Mouse (Mus musculus) kidney, embryonic 14.5 days (tissue): ENCODE measurements at regions not wholly inside any gene's neighbourhood (a gene's known extent, or its start where the extent isn't known, plus 50 kb on each side); places are given as distances from the start of the nearest gene placed in this dataset.

ENCODE experiments used
- ATAC-seq: fragments of 200-750 bp; cut with Nextera tagmentation; 2 replicates; pipeline ENCODE4 v1.8.0; 2017; ENCODE audit warnings: moderate number of reproducible peaks, mild to moderate bottlenecking, moderate TSS enrichment, moderate library complexity; ENCODE audit not compliant: low FRiP score, low TSS enrichment
- H3K27ac ChIP-seq: fragments of 300-500 bp; sonication (generic); 2 replicates; pipeline ENCODE4 v1.5.1; 2014; ENCODE audit warnings: low read depth, mild to moderate bottlenecking, low read length, moderate library complexity, mixed read lengths
- H3K27me3 ChIP-seq: fragments of 300-500 bp; sonication (generic); 2 replicates; pipeline ENCODE4 v1.6.1; 2014; ENCODE audit warnings: mild to moderate bottlenecking, low read length; ENCODE audit not compliant: control insufficient read depth, insufficient read depth
- H3K36me3 ChIP-seq: fragments of 300-500 bp; sonication (generic); 2 replicates; pipeline ENCODE4 v1.6.1; 2014; ENCODE audit warnings: low read length, mixed read lengths; ENCODE audit not compliant: control insufficient read depth, insufficient read depth
- H3K4me1 ChIP-seq: fragments of 300-500 bp; sonication (generic); 2 replicates; pipeline ENCODE4 v1.6.1; 2014; ENCODE audit warnings: low read length, mixed read lengths; ENCODE audit not compliant: control insufficient read depth, insufficient read depth
- H3K4me2 ChIP-seq: fragments of 300-500 bp; sonication (generic); replicated peaks from 2 replicates; pipeline ENCODE4 v1.6.1; 2014; ENCODE audit warnings: low read depth, mild to moderate bottlenecking, low read length
- H3K4me3 ChIP-seq: fragments of 300-500 bp; sonication (generic); 2 replicates; pipeline ENCODE4 v1.5.1; 2014; ENCODE audit warnings: mild to moderate bottlenecking, low read length
- H3K9ac ChIP-seq: fragments of 300-500 bp; sonication (generic); 2 replicates; pipeline ENCODE4 v1.6.1; 2014; ENCODE audit warnings: low read depth, mild to moderate bottlenecking, low read length, moderate library complexity
- H3K9me3 ChIP-seq: fragments of 300-500 bp; sonication (generic); 2 replicates; pipeline ENCODE4 v1.6.1; 2016; ENCODE audit warnings: low read length; ENCODE audit not compliant: control insufficient read depth
- WGBS: fragments of 180-500 bp; shearing (Covaris S2); extraction: QIAGEN DNeasy Blood & Tissue Kit; methylation state at CpG from one replicate; pipeline ENCODE4 v1.1.7; 2014; 5-methylcytosine and 5-hydroxymethylcytosine counted together

GRCm38 (mm10) chr15:59138393-59139107 is 249.5 kb downstream of the Gm49356 start:
- ATAC-seq: no peak
- H3K4me2 ChIP-seq: no peak overlapping the region
- no peaks in the 10 kb centered on the region for H3K27me3 ChIP-seq
- WGBS: 55% methylated on average over 8 of the region's 8 CpGs
- no peak overlapping the region for H3K4me3 ChIP-seq
- no peak overlapping the region for H3K9ac ChIP-seq
- no peaks in the 10 kb centered on the region for H3K36me3 ChIP-seq
- H3K4me1 ChIP-seq: no peaks in the 10 kb centered on the region
- H3K27ac ChIP-seq: no peak overlapping the region
- no peaks in the 10 kb centered on the region for H3K9me3 ChIP-seq

- ATAC-seq: no peak
- Histone ChIP-seq H3K9me3 (no peaks in the 10 kb centered on the region), H3K27me3 (no peaks in the 10 kb centered on the region), H3K27ac (no peak overlapping the region), H3K9ac (no peak overlapping the region), H3K4me3 (no peak overlapping the region), H3K36me3 (no peaks in the 10 kb centered on the region), H3K4me1 (0 out of 2 replicates have a peak, but pooled peaks cover 2% of the 10 kb centered on the region), H3K4me2 (no peak overlapping the region)
- 80% methylated on average over 4 of the region's 4 CpGs for WGBS
These were observed 252.5 kb downstream of the Gm49356 start for GRCm38 (mm10) chr15:59141621-59142020.

- Histone ChIP-seq H3K9me3 (no peaks in the 10 kb centered on the region), H3K4me2 (no peak overlapping the region), H3K9ac (no peak overlapping the region), H3K36me3 (no peaks in the 10 kb centered on the region), H3K4me1 (0 out of 2 replicates have a peak, but pooled peaks cover 4% of the 10 kb centered on the region), H3K27me3 (no peaks in the 10 kb centered on the region), H3K4me3 (no peak overlapping the region), H3K27ac (no peak overlapping the region)
- WGBS: 57% methylated on average over 9 of the region's 9 CpGs
- no peak for ATAC-seq
These were observed 253.4 kb downstream of the Gm49356 start for GRCm38 (mm10) chr15:59142481-59142880.

GRCm38 (mm10) chr15:59143891-59144290 is 254.8 kb downstream of the Gm49356 start:
- Histone ChIP-seq H3K36me3 (no peaks in the 10 kb centered on the region), H3K9me3 (no peaks in the 10 kb centered on the region), H3K4me3 (no peak overlapping the region), H3K27ac (no peak overlapping the region), H3K4me2 (no peak overlapping the region), H3K4me1 (0 out of 2 replicates have a peak, but pooled peaks cover 4% of the 10 kb centered on the region), H3K9ac (no peak overlapping the region), H3K27me3 (no peaks in the 10 kb centered on the region)
- no peak for ATAC-seq
- WGBS: 95% methylated on average over 1 of the region's 1 CpGs

GRCm38 (mm10) chr15:59145679-59146078 is 256.6 kb downstream of the Gm49356 start:
- Histone ChIP-seq H3K9ac (no peak overlapping the region), H3K27ac (no peak overlapping the region), H3K36me3 (no peaks in the 10 kb centered on the region), H3K4me3 (no peak overlapping the region), H3K4me2 (no peak overlapping the region), H3K27me3 (no peaks in the 10 kb centered on the region), H3K9me3 (no peaks in the 10 kb centered on the region), H3K4me1 (0 out of 2 replicates have a peak, but pooled peaks cover 4% of the 10 kb centered on the region)
- ATAC-seq: no peak
- WGBS: 72% methylated on average over 5 of the region's 5 CpGs

- H3K4me3 ChIP-seq: no peak overlapping the region
- WGBS: 84% methylated on average over 19 of the region's 19 CpGs
- H3K27ac ChIP-seq: no peak overlapping the region
- no peaks in the 10 kb centered on the region for H3K9me3 ChIP-seq
- no peak overlapping the region for H3K4me2 ChIP-seq
- no peak for ATAC-seq
- H3K4me1 ChIP-seq: 0 out of 2 replicates have a peak, but pooled peaks cover 4% of the 10 kb centered on the region
- H3K9ac ChIP-seq: no peak overlapping the region
- no peaks in the 10 kb centered on the region for H3K36me3 ChIP-seq
- H3K27me3 ChIP-seq: no peaks in the 10 kb centered on the region
These were observed 257.0 kb downstream of the Gm49356 start for GRCm38 (mm10) chr15:59146111-59146510.

GRCm38 (mm10) chr15:59146586-59147085 is 257.5 kb downstream of the Gm49356 start:
- Histone ChIP-seq H3K4me3 (no peak overlapping the region), H3K4me2 (no peak overlapping the region), H3K27me3 (no peaks in the 10 kb centered on the region), H3K27ac (no peak overlapping the region), H3K9me3 (no peaks in the 10 kb centered on the region), H3K4me1 (0 out of 2 replicates have a peak, but pooled peaks cover 4% of the 10 kb centered on the region), H3K9ac (no peak overlapping the region), H3K36me3 (no peaks in the 10 kb centered on the region)
- no peak for ATAC-seq
- WGBS: 21% methylated on average over 10 of the region's 11 CpGs

- Histone ChIP-seq H3K4me3 (no peak overlapping the region), H3K27ac (no peak overlapping the region), H3K4me1 (0 out of 2 replicates have a peak, but pooled peaks cover 4% of the 10 kb centered on the region), H3K27me3 (no peaks in the 10 kb centered on the region), H3K9ac (no peak overlapping the region), H3K4me2 (no peak overlapping the region), H3K9me3 (no peaks in the 10 kb centered on the region), H3K36me3 (no peaks in the 10 kb centered on the region)
- 95% methylated on average over 5 of the region's 5 CpGs for WGBS
- ATAC-seq: no peak
These were observed 259.4 kb downstream of the Gm49356 start for GRCm38 (mm10) chr15:59148531-59148930.

- H3K27me3 ChIP-seq: no peaks in the 10 kb centered on the region
- no peak overlapping the region for H3K4me2 ChIP-seq
- 85% methylated on average over 5 of the region's 5 CpGs for WGBS
- H3K27ac ChIP-seq: no peak overlapping the region
- H3K4me3 ChIP-seq: no peak overlapping the region
- H3K9ac ChIP-seq: no peak overlapping the region
- no peak for ATAC-seq
- 0 out of 2 replicates have a peak, but pooled peaks cover 3% of the 10 kb centered on the region for H3K4me1 ChIP-seq
- H3K9me3 ChIP-seq: no peaks in the 10 kb centered on the region
- no peaks in the 10 kb centered on the region for H3K36me3 ChIP-seq
These were observed 262.4 kb downstream of the Gm49356 start for GRCm38 (mm10) chr15:59151506-59151905.
